Mouse (Mus musculus): Measurements from ENCODE around the gene Anapc2. TPM values are rescaled to one million over a fixed set of nuclear protein-coding genes. Genes with fewer than 3 reads are reported as not detected.

The Anapc2 gene
- 137 and 147 TPM in 2 replicates for polyA plus RNA-seq (2015; fragmentation: Nextera tagmentation; extraction: Ambion mirVana)

- H3K9ac ChIP-seq (ENCODE audit: low read depth, low read length) = peak within 1 kb of the TSS; percentile 87
- H3K27ac ChIP-seq (ENCODE audit: low read depth, low read length) = peak within 1 kb of the TSS; percentile 85
- H3K27me3 ChIP-seq (replicated peaks; ENCODE audit: control insufficient read depth, insufficient read depth, low read length) = no peaks in the 10 kb centered on the region
- H3K4me3 ChIP-seq (ENCODE audit: low read length) = peak within 1 kb of the TSS; percentile 83
- no peaks in the 10 kb centered on the region for H3K9me3 ChIP-seq (ENCODE audit: control insufficient read depth, low read length)
- peaks cover 30% of the 10 kb centered on the region for H3K36me3 ChIP-seq (ENCODE audit: control insufficient read depth, insufficient read depth, low read length)
- peaks cover 30% of the 10 kb centered on the region for H3K4me1 ChIP-seq (ENCODE audit: control insufficient read depth, insufficient read depth, low read depth, low read length)
- under 1% methylated on average over 55 of the region's 55 CpGs for WGBS
- H3K4me2 ChIP-seq (ENCODE audit: low read length) = peak within 1 kb of the TSS; percentile 97
- ATAC-seq = peak; percentile 96
Measured at GRCm38 (mm10) chr2:25271827-25272511, at the start of gene Anapc2, which contains the start of gene Ssna1. Gene Anapc2 (plus strand): TSS chr2:25272478. Gene Ssna1 (minus strand): TSS chr2:25272438.

- Histone ChIP-seq H3K4me1 (ENCODE audit: control insufficient read depth, insufficient read depth, low read depth, low read length) (peaks cover 13% of the 10 kb centered on the region), H3K27me3 (replicated peaks; ENCODE audit: control insufficient read depth, insufficient read depth, low read length) (no peaks in the 10 kb centered on the region), H3K36me3 (ENCODE audit: control insufficient read depth, insufficient read depth, low read length) (peaks cover 3% of the 10 kb centered on the region; the same call in 1 of the 2 replicates), H3K27ac (ENCODE audit: low read depth, low read length) (peak overlapping the region; percentile 92), H3K9ac (ENCODE audit: low read depth, low read length) (peak overlapping the region; percentile 92), H3K4me3 (ENCODE audit: low read length) (peak overlapping the region; percentile 91), H3K4me2 (ENCODE audit: low read length) (peak overlapping the region; percentile 94), H3K9me3 (ENCODE audit: control insufficient read depth, low read length) (no peaks in the 10 kb centered on the region)
- WGBS = 3% methylated on average over 46 of the region's 53 CpGs
- no peak for ATAC-seq
Measured at GRCm38 (mm10) chr2:25223681-25224491, 48.4 kb upstream of the Anapc2 start.

- Histone ChIP-seq H3K9ac (ENCODE audit: low read depth, low read length) (peak within 1 kb of the TSS; percentile 92), H3K27me3 (replicated peaks; ENCODE audit: control insufficient read depth, insufficient read depth, low read length) (no peaks in the 10 kb centered on the region), H3K36me3 (ENCODE audit: control insufficient read depth, insufficient read depth, low read length) (peaks cover 3% of the 10 kb centered on the region; the same call in 1 of the 2 replicates), H3K4me1 (ENCODE audit: control insufficient read depth, insufficient read depth, low read depth, low read length) (peaks cover 14% of the 10 kb centered on the region), H3K27ac (ENCODE audit: low read depth, low read length) (peak within 1 kb of the TSS; percentile 98), H3K9me3 (ENCODE audit: control insufficient read depth, low read length) (no peaks in the 10 kb centered on the region), H3K4me3 (ENCODE audit: low read length) (peak within 1 kb of the TSS; percentile 91), H3K4me2 (ENCODE audit: low read length) (peak within 1 kb of the TSS; percentile 94)
- WGBS = under 1% methylated on average over 17 of the region's 17 CpGs
- ATAC-seq = no peak
Measured at GRCm38 (mm10) chr2:25224492-25224765, 47.8 kb upstream of the Anapc2 start, which contains the start of gene Tubb4b. Gene Tubb4b (minus strand): TSS chr2:25224702.

DNA sequence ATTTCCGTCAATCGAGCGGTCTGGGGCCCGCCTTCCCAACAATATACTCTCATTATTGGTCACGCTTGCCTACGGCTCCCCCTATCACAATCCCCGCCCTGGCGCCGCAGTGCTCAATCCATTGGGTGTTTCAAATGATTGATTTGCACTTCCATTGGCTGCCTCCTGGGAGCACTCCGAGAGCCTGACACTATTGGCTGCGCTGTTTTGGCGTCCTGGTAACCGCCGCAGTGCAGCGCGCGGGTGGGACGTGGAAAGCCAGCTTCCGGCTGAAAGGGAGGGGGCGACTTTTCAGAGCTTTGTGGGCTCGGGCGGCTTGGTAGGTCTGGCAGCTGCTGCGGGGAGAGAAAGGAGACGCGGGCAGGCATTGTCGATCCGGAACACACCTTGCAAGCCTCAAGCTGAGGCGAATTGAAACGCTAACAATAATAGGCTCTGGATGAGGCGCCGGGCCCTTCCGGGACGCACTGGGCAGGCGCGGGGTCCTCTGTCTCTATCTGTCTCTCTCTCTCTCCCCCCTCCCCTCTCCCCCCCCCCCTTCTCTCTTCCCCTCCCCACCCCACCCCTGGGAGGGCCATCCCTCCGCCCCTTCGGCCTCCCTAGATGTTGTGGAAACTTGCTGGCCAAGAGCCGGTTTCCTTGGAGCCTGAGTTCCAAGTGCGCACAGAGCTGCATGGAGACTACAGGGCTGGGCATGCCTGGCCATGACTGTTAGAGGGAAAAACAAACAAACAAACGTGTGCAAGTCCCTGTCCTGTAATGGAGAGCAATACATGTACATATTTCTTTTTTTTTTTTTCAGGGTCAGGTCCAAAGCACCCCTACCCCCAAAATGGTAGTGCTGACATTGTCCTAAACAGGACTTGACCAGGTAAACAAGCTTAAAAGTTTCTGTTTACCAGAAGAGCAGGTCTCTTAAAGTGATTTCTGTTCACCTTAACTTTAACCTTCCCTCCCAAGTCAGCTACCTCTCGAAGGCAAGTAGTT is 47.2 kb upstream of the Anapc2 start:
- H3K27ac ChIP-seq (ENCODE audit: low read depth, low read length) = peak overlapping the region; percentile 98
- peak overlapping the region; percentile 56 for H3K4me2 ChIP-seq (ENCODE audit: low read length)
- peaks cover 14% of the 10 kb centered on the region for H3K4me1 ChIP-seq (ENCODE audit: control insufficient read depth, insufficient read depth, low read depth, low read length)
- no peaks in the 10 kb centered on the region for H3K9me3 ChIP-seq (ENCODE audit: control insufficient read depth, low read length)
- peak overlapping the region; percentile 79 for H3K9ac ChIP-seq (ENCODE audit: low read depth, low read length)
- H3K36me3 ChIP-seq (ENCODE audit: control insufficient read depth, insufficient read depth, low read length) = peaks cover 3% of the 10 kb centered on the region; the same call in 1 of the 2 replicates
- 2% methylated on average over 34 of the region's 41 CpGs for WGBS
- ATAC-seq = peak; percentile 98
- H3K4me3 ChIP-seq (ENCODE audit: low read length) = peak overlapping the region; percentile 57
- no peaks in the 10 kb centered on the region for H3K27me3 ChIP-seq (replicated peaks; ENCODE audit: control insufficient read depth, insufficient read depth, low read length)

GRCm38 (mm10) chr2:25225811-25226379 is 46.4 kb upstream of the Anapc2 start:
- Histone ChIP-seq H3K9ac (ENCODE audit: low read depth, low read length) (no peak overlapping the region), H3K36me3 (ENCODE audit: control insufficient read depth, insufficient read depth, low read length) (peaks cover 3% of the 10 kb centered on the region; the same call in 1 of the 2 replicates), H3K4me2 (ENCODE audit: low read length) (peak overlapping the region; percentile 56; the same call in 1 of the 2 replicates), H3K4me3 (ENCODE audit: low read length) (no peak overlapping the region), H3K27me3 (replicated peaks; ENCODE audit: control insufficient read depth, insufficient read depth, low read length) (no peaks in the 10 kb centered on the region), H3K4me1 (ENCODE audit: control insufficient read depth, insufficient read depth, low read depth, low read length) (peaks cover 14% of the 10 kb centered on the region), H3K9me3 (ENCODE audit: control insufficient read depth, low read length) (no peaks in the 10 kb centered on the region), H3K27ac (ENCODE audit: low read depth, low read length) (peak overlapping the region; percentile 98)
- WGBS = 74% methylated on average over 8 of the region's 8 CpGs
- ATAC-seq = no peak

GRCm38 (mm10) chr2:25226864-25227263 is 45.4 kb upstream of the Anapc2 start:
- H3K27me3 ChIP-seq (replicated peaks; ENCODE audit: control insufficient read depth, insufficient read depth, low read length) = no peaks in the 10 kb centered on the region
- no peak overlapping the region for H3K4me2 ChIP-seq (ENCODE audit: low read length)
- no peak overlapping the region for H3K27ac ChIP-seq (ENCODE audit: low read depth, low read length)
- no peak for ATAC-seq
- H3K9ac ChIP-seq (ENCODE audit: low read depth, low read length) = no peak overlapping the region
- H3K4me1 ChIP-seq (ENCODE audit: control insufficient read depth, insufficient read depth, low read depth, low read length) = peaks cover 14% of the 10 kb centered on the region
- H3K36me3 ChIP-seq (ENCODE audit: control insufficient read depth, insufficient read depth, low read length) = 0 out of 2 replicates have a peak, but pooled peaks cover under 1% of the 10 kb centered on the region
- 77% methylated on average over 5 of the region's 5 CpGs for WGBS
- H3K4me3 ChIP-seq (ENCODE audit: low read length) = no peak overlapping the region
- H3K9me3 ChIP-seq (ENCODE audit: control insufficient read depth, low read length) = no peaks in the 10 kb centered on the region

- Histone ChIP-seq H3K4me3 (ENCODE audit: low read length) (no peak overlapping the region), H3K36me3 (ENCODE audit: control insufficient read depth, insufficient read depth, low read length) (no peaks in the 10 kb centered on the region), H3K27ac (ENCODE audit: low read depth, low read length) (no peak overlapping the region), H3K27me3 (replicated peaks; ENCODE audit: control insufficient read depth, insufficient read depth, low read length) (no peaks in the 10 kb centered on the region), H3K4me1 (ENCODE audit: control insufficient read depth, insufficient read depth, low read depth, low read length) (peaks cover 14% of the 10 kb centered on the region), H3K9ac (ENCODE audit: low read depth, low read length) (no peak overlapping the region), H3K4me2 (ENCODE audit: low read length) (no peak overlapping the region), H3K9me3 (ENCODE audit: control insufficient read depth, low read length) (no peaks in the 10 kb centered on the region)
- 89% methylated on average over 4 of the region's 4 CpGs for WGBS
- ATAC-seq = no peak
Measured at GRCm38 (mm10) chr2:25227406-25227805, 44.9 kb upstream of the Anapc2 start.

DNA sequence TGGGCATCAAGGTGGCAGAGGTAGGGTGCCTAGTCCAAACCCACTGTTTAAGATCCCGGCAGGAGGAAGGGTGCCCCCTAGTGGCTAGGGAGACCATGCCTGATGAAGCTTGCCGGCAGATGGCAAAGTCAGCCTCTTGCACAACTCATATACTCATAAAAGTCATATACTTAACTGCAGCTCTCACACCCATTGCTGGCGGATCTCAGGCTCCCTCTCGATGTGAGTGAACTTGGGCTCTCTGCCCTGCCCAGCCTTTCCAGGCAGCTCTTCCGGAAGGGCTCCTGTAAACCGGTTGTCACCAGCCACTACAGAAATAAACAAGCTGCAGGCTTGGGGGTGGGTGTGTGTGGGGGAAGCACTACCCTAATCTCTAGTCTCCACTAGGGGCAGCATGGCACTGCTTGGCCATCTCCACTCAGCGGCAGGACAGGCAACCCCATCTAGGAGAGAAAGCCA is 43.8 kb upstream of the Anapc2 start:
- WGBS = 0% methylated on average over 7 of the region's 7 CpGs
- H3K27ac ChIP-seq (ENCODE audit: low read depth, low read length) = peak overlapping the region; percentile 74
- no peaks in the 10 kb centered on the region for H3K36me3 ChIP-seq (ENCODE audit: control insufficient read depth, insufficient read depth, low read length)
- peak overlapping the region; percentile 27 for H3K4me3 ChIP-seq (ENCODE audit: low read length)
- 0 out of 2 replicates have a peak, but pooled peaks cover 2% of the 10 kb centered on the region for H3K27me3 ChIP-seq (replicated peaks; ENCODE audit: control insufficient read depth, insufficient read depth, low read length)
- ATAC-seq = no peak
- H3K9me3 ChIP-seq (ENCODE audit: control insufficient read depth, low read length) = no peaks in the 10 kb centered on the region
- peak overlapping the region; percentile 54 for H3K4me2 ChIP-seq (ENCODE audit: low read length)
- peaks cover 10% of the 10 kb centered on the region for H3K4me1 ChIP-seq (ENCODE audit: control insufficient read depth, insufficient read depth, low read depth, low read length)
- no peak overlapping the region for H3K9ac ChIP-seq (ENCODE audit: low read depth, low read length)

Data from hindbrain, embryonic 16.5 days (tissue).